Mouse (Mus musculus) T-helper 2 cell (primary cell): ENCODE results near the gene Cbx2.

ENCODE experiments used
- in situ Hi-C: fragments of 300-600 bp; cut with MboI, MseI; formaldehyde crosslinking; loops from one replicate; pipeline ENCODE4 v1.15.1; 2025; ENCODE audit warnings: high pct_unique_total_duplicates

Gene Cbx2

GRCm38 (mm10) chr11:119041325-119041716 is 18.6 kb downstream of the Cbx2 start:
- in situ Hi-C loops, result no loop called here

GRCm38 (mm10) chr11:119041750-119042465 is 19.1 kb downstream of the Cbx2 start:
- in situ Hi-C loops, result no loop called here

GRCm38 (mm10) chr11:119042466-119043272 is 19.9 kb downstream of the Cbx2 start:
- in situ Hi-C loops, result no loop called here

- in situ Hi-C loops, result no loop called here
Observed at GRCm38 (mm10) chr11:119043273-119043540, 20.4 kb downstream of the Cbx2 start.

GRCm38 (mm10) chr11:119043761-119044550 is 21.2 kb downstream of the Cbx2 start:
- in situ Hi-C loops, result no loop called here

GRCm38 (mm10) chr11:119044551-119045337 is 22.0 kb downstream of the Cbx2 start:
- in situ Hi-C loops, result no loop called here

- in situ Hi-C loops, result no loop called here
Observed at GRCm38 (mm10) chr11:119046601-119047245, 24.0 kb downstream of the Cbx2 start.

GRCm38 (mm10) chr11:119047261-119048132 is 24.7 kb downstream of the Cbx2 start:
- in situ Hi-C loops, result no loop called here

- in situ Hi-C loops, result no loop called here
Observed at GRCm38 (mm10) chr11:119048133-119048510, 25.4 kb downstream of the Cbx2 start.

GRCm38 (mm10) chr11:119050361-119050760 is 27.6 kb downstream of the Cbx2 start:
- in situ Hi-C loops, result loop anchor here (5.0 kb wide), 1 partner anchor 37 kb away; the partner anchor contains the start of gene Cbx4

- in situ Hi-C loops, result loop anchor here (5.0 kb wide), 1 partner anchor 36 kb away; the partner anchor contains the start of gene Cbx4
Observed at GRCm38 (mm10) chr11:119051426-119051825, 28.7 kb downstream of the Cbx2 start.

GRCm38 (mm10) chr11:119051927-119052660 is 29.3 kb downstream of the Cbx2 start:
- in situ Hi-C loops, result loop anchor here (5.0 kb wide), 1 partner anchor 35 kb away; the partner anchor contains the start of gene Cbx4

GRCm38 (mm10) chr11:119052661-119053256 is 30.0 kb downstream of the Cbx2 start:
- in situ Hi-C loops, result loop anchor here (5.0 kb wide), 1 partner anchor 35 kb away; the partner anchor contains the start of gene Cbx4

GRCm38 (mm10) chr11:119053257-119053670 is 30.5 kb downstream of the Cbx2 start:
- in situ Hi-C loops, result loop anchor here (5.0 kb wide), 1 partner anchor 34 kb away; the partner anchor contains the start of gene Cbx4

GRCm38 (mm10) chr11:119053738-119054350 is 31.1 kb downstream of the Cbx2 start:
- in situ Hi-C loops, result loop anchor here (5.0 kb wide), 1 partner anchor 33 kb away; the partner anchor contains the start of gene Cbx4

GRCm38 (mm10) chr11:119054351-119055345 is 31.9 kb downstream of the Cbx2 start:
- in situ Hi-C loops, result loop anchor here (5.0 kb wide), 1 partner anchor 33 kb away; the partner anchor contains the start of gene Cbx4
